Mouse (Mus musculus): ENCODE results near the gene Stk10. TPM values are rescaled to one million over a fixed set of nuclear protein-coding genes. Genes with fewer than 3 reads are reported as not detected.

Stk10 gene
- polyA plus RNA-seq, 1 experiment from 2014 or later, result 3.4 TPM

Other genes starting within 250 kb of the Stk10 start
- 2,281 and 2,565 TPM in 2 replicates for gene Hba-a1, start 249.8 kb upstream of the Stk10 start, polyA plus RNA-seq (2014; fragmentation: Nextera tagmentation; extraction: Ambion mirVana)
- 0.71 TPM in 1 of 2 replicates, not detected in the other for gene Hbq1b, start 246.3 kb upstream of the Stk10 start, polyA plus RNA-seq (2014; fragmentation: Nextera tagmentation; extraction: Ambion mirVana)
- 6,035 and 6,415 TPM in 2 replicates for gene Hba-a2, start 236.8 kb upstream of the Stk10 start, polyA plus RNA-seq (2014; fragmentation: Nextera tagmentation; extraction: Ambion mirVana)
- gene Hbq1a, start 233.2 kb upstream of the Stk10 start, polyA plus RNA-seq (2014; fragmentation: Nextera tagmentation; extraction: Ambion mirVana), result 1.0 TPM in 1 of 2 replicates, not detected in the other
- gene Sh3pxd2b, start 185.5 kb upstream of the Stk10 start, polyA plus RNA-seq (2014; fragmentation: Nextera tagmentation; extraction: Ambion mirVana), result 31.7 and 34.6 TPM in 2 replicates
- 61.5 and 61.7 TPM in 2 replicates for gene Ubtd2, start 77.9 kb upstream of the Stk10 start, polyA plus RNA-seq (2014; fragmentation: Nextera tagmentation; extraction: Ambion mirVana)
- 0.35 and 0.58 TPM in 2 replicates for gene Efcab9, start 1.2 kb upstream of the Stk10 start, polyA plus RNA-seq (2014; fragmentation: Nextera tagmentation; extraction: Ambion mirVana)
- 65.1 and 67.3 TPM in 2 replicates for gene Fbxw11, start 109.4 kb downstream of the Stk10 start, polyA plus RNA-seq (2014; fragmentation: Nextera tagmentation; extraction: Ambion mirVana)